Mouse (Mus musculus) retina, postnatal 1 day (tissue): ENCODE results near the gene Taldo1.
"Not testable (repeated sequence)": the region's sequence is repeated elsewhere in the genome, so short reads cannot be mapped to it uniquely, and the experiment has no call there.

Experiments
- DNase-seq: peaks from one replicate; pipeline ENCODE4 v3.0.0-alpha.2; 2012

The Taldo1 gene

GRCm38 (mm10) chr7:141388487-141389109 is 3.4 kb upstream of the Taldo1 start:
- DNase-seq: no peak

GRCm38 (mm10) chr7:141390326-141391259 is 1.4 kb upstream of the Taldo1 start:
- DNase-seq: no peak

- DNase-seq: no peak
These were observed 688 bp downstream of the Taldo1 start for GRCm38 (mm10) chr7:141392552-141393222.

GRCm38 (mm10) chr7:141394158-141394557 is 2.2 kb downstream of the Taldo1 start:
- no peak for DNase-seq

GRCm38 (mm10) chr7:141394771-141395170 is 2.8 kb downstream of the Taldo1 start:
- peak; percentile 83 for DNase-seq

- DNase-seq: no peak
These were observed 3.3 kb downstream of the Taldo1 start for GRCm38 (mm10) chr7:141395348-141395747.

GRCm38 (mm10) chr7:141403305-141403704 is 11.3 kb downstream of the Taldo1 start:
- peak; percentile 75 for DNase-seq

GRCm38 (mm10) chr7:141405466-141405865 is 13.5 kb downstream of the Taldo1 start:
- DNase-seq: no peak

GRCm38 (mm10) chr7:141407670-141408069 is 15.7 kb downstream of the Taldo1 start:
- DNase-seq: not testable (repeated sequence)

GRCm38 (mm10) chr7:141408833-141409232 is 16.8 kb downstream of the Taldo1 start:
- DNase-seq: peak; percentile 91

GRCm38 (mm10) chr7:141410631-141411030 is 18.6 kb downstream of the Taldo1 start:
- no peak for DNase-seq

GRCm38 (mm10) chr7:141411667-141412066 is 19.7 kb downstream of the Taldo1 start:
- no peak for DNase-seq

- DNase-seq: no peak
These were observed 21.3 kb downstream of the Taldo1 start for GRCm38 (mm10) chr7:141413331-141413730.

GRCm38 (mm10) chr7:141413809-141414584 is 22.0 kb downstream of the Taldo1 start, which contains the start of gene Gatd1:
TSS of gene Gatd1 (minus strand) at chr7:141414136.
- DNase-seq: peak; percentile 99

- no peak for DNase-seq
These were observed 24.3 kb downstream of the Taldo1 start for GRCm38 (mm10) chr7:141416144-141416841.

- no peak for DNase-seq
These were observed 26.0 kb downstream of the Taldo1 start for GRCm38 (mm10) chr7:141417731-141418681.

- DNase-seq: no peak
These were observed 27.0 kb downstream of the Taldo1 start for GRCm38 (mm10) chr7:141418970-141419369.

- no peak for DNase-seq
These were observed 28.2 kb downstream of the Taldo1 start for GRCm38 (mm10) chr7:141420030-141420702.

- DNase-seq: no peak
These were observed 31.8 kb downstream of the Taldo1 start for GRCm38 (mm10) chr7:141423811-141424210.
